Mouse (Mus musculus): ENCODE results near the gene Sprr2k.
"Not testable (repeated sequence)": the region's sequence is repeated elsewhere in the genome, so short reads cannot be mapped to it uniquely, and the experiment has no call there.

DNA sequence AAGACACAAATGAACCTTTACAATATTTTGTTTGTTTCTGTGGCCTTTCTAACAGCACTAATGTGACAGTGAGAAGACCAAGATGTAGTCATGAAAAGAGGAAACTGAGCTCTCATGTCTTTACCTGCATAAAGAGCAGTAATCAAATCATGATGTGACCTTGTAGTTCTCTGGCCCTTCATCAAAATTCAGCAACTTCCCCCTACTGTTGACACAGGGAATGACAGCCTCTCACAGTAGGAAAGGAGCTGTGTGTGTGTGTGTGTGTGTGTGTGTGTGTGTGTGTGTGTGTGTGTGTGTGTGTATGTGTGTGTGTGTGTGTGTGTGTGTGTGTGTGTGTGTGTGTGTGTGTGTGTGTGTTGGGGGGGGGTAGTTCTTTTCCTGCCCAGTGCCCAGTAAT lies 48.9 kb downstream of the Sprr2k start:
- not testable (repeated sequence) for TF ChIP-seq CHD2, ZNF384 (IDR thresholded peaks at IDR 0.05; ENCODE audit: low read depth, low read length)
